Mouse (Mus musculus) retina, postnatal 1 day (tissue): ENCODE results near the gene Rrp1.

Experiments
- DNase-seq: peaks from one replicate; pipeline ENCODE4 v3.0.0-alpha.2; 2012

Rrp1 gene

GRCm38 (mm10) chr10:78412319-78413151 lies at the start of gene Rrp1:
Gene Rrp1, minus strand, starts transcription at chr10:78413043.
- peak; percentile 96 for DNase-seq

GRCm38 (mm10) chr10:78461767-78462166 lies 48.9 kb upstream of the Rrp1 start:
- DNase-seq: peak; percentile 20

- DNase-seq: no peak
Observed at GRCm38 (mm10) chr10:78460463-78460862, 47.6 kb upstream of the Rrp1 start.

GRCm38 (mm10) chr10:78458348-78459111 lies 45.7 kb upstream of the Rrp1 start:
- DNase-seq: peak; percentile 29

DNA sequence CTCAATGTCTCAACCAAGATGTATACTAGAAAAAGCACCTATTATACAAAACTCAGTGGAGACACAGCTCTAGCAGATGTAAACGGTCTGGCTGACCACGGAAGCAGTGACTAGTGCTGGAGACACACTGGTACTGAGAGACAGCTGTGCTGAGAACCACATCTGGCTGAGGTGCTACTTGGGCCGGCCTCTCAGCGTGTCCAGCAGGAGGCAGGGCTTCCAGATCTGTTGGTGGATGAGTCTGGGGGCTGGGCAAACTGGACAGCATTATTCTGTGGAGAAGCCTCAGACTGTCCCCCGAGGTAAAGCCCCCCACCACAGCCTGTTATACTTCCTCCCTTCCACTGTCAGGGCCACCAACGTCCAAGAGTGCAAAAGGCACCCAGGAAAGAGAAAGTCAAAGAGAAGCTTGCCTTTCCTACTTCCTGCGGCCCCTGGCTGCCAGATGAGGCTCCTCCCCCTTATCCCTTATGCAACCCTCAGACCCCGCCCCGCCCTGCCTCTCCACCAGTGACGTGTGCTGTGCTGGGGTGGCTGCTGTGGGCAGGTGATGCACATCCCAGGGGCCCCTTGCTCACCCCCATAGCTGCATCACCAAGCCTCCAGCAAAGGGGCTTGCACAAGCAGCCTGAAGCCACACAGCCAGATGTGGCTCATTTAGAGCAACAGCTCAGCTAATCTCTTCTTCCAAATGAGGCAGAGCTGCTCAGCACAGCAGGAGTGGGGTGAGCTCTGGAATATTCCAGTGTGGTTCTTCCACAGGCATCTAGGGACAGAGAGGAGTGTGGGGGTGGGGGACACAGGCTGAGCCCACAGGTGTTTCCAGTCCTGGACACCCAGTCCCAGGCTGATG lies 44.9 kb upstream of the Rrp1 start:
- DNase-seq: peak; percentile 51

DNA sequence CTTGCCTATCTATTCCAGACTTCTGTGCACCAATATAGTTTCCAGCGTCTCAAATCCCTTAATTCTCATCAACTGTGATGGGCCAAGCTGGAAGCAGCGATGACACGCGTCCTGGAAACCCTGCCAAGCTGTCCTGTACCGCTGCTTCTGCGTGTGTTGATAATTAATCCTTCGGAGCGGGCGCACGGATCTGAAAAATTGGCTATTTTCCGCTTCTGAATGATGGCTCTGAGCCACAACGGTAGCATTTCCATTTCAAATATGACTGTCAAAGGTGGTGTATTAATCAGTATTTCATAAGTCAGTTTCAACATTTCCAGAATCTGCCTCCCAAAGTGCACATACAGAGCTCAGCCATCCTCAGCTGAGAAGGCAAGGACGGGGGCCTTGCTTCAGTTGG lies 43.9 kb upstream of the Rrp1 start:
- no peak for DNase-seq

- DNase-seq: peak; percentile 63
Observed at GRCm38 (mm10) chr10:78452641-78453040, 39.8 kb upstream of the Rrp1 start.

GRCm38 (mm10) chr10:78450761-78451160 lies 37.9 kb upstream of the Rrp1 start:
- DNase-seq: no peak

- DNase-seq: no peak
Observed at GRCm38 (mm10) chr10:78447396-78447795, 34.6 kb upstream of the Rrp1 start.

DNA sequence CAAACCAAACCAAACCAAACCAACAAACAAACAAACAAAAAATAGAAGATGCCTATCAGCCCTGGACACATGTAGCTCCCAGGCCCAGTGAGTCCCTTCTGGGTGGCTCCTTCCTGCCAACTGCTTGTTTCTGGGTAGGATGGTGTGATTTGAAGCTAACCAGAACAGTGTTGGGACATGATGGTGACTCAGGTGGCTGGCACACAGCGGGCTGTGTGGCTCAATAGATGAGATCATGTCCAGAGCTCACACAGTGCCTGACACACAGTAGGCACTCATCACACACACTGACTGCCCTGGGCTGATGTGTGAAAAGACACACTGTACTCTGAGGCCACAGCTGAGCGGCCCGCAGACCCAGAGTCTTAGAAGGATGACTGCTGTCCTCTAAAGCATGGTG lies 33.4 kb upstream of the Rrp1 start:
- DNase-seq: no peak

GRCm38 (mm10) chr10:78442292-78442691 lies 29.4 kb upstream of the Rrp1 start:
- no peak for DNase-seq

DNA sequence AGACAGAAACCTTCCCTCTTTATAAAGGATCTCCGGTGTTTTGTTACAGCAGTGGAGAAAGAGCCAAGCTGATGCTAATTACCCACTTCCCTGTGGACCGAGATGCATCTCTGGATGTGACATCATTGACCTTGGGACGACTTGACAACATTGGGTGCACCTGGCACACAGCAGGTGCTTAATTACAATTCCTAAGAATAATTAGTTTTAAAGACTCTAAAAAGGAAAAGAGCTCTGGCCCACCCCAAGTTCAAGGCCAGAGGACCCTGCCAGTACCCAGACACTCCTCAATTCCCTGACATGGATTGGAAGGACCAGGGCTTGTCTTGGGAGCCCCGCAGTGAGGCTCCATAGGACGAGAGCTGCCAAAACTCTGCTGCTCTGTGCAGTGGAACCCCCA lies 28.8 kb upstream of the Rrp1 start:
- DNase-seq: no peak

GRCm38 (mm10) chr10:78440812-78441211 lies 28.0 kb upstream of the Rrp1 start:
- DNase-seq: peak; percentile 47

DNA sequence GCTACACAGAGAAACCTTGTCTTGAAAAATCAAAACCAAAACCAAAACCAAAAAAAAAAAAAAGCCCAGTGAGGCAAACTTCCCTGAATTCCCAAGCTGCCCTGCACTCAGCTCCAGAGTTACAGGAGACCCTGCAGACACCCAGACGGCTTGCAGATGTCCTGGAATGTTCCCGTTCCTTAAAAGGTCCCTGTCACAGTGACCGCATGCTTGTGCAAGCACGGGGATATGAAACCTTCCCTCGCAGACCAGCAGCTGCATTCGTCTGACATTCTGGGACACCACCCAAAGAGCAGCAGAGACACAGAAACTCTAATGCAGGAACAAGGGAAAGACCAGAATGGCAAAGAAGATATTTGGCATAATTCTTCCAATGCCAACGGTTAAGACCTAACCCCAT lies 27.1 kb upstream of the Rrp1 start:
- DNase-seq: no peak

DNA sequence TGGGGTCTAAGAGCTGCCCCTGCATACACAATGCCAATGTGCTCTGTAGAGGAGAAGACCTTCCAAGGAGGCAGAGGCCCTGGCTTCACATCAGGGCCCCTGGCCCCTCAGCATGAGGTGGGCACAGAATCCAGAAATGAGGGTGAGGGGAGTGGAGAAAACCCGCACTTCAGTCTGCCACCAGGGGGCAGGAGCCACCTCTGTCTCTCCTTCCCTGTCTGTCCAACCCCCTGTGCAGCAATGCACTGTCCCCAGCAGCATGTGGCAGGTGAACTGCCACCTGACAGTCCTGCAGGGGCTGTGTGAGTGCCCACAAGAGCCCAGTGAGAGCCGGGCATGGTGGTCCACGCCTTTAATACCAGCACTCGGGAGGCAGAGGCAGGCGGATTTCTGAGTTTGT lies 26.7 kb upstream of the Rrp1 start:
- peak; percentile 46 for DNase-seq

DNA sequence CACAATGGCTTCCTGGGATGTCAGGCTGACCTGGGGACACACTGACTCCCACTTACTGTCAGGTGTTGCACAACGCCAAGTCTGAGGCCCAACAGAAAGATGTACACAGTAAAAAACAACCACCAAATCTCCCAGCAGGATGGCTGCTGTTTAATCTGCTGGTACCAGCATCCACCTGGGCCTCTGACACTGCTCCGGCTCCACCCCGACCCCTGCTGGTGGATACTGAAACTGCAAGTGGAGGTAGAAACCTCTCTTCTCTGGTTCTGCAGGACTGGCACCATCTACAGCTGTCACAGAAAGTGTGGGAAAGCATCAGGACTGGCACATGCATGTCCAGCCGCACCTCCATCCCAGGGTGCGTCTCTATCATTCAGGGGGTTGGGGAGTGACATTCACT lies 25.3 kb upstream of the Rrp1 start:
- peak; percentile 76 for DNase-seq

DNA sequence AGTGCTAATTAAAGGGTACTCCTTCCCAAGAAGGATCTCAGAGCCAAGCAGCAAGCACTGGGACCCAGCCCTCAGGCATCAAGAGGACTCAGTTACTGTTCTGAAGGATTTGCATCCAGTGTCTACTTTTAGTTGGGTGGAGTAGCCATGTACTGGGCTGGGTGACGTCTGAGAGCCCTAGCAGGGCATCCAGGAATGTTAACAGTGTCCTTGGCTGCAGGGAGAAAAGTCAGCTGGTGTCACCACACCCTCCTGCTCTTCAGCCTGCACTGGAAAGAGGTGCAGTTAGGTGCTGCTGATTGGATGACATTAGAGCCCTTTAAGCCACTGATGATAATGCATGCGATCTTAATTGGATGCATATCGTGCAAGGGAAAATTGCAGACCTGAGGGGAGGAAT lies 20.0 kb upstream of the Rrp1 start:
- DNase-seq: no peak

GRCm38 (mm10) chr10:78429776-78430175 lies 16.9 kb upstream of the Rrp1 start:
- DNase-seq: no peak

DNA sequence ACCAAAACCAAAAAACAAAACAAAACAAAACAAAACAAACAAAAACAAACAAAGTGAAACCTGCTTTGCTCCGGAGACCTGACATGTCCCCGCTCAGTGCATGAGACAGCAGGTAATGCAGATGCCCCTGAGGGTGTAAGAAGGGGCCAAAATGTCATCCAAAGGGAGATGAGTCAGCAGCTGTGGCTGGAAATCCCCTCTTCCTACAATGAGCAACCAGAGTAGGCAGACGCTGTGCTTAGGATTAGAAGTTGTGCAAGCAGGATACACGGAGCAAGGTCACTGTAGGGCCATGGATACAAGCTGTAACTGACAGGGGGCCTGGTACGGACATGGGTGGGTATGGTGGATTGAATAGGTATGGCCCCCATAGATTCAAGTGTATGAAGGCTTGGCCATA lies 16.3 kb upstream of the Rrp1 start:
- DNase-seq: no peak

GRCm38 (mm10) chr10:78428070-78428469 lies 15.2 kb upstream of the Rrp1 start:
- no peak for DNase-seq

DNA sequence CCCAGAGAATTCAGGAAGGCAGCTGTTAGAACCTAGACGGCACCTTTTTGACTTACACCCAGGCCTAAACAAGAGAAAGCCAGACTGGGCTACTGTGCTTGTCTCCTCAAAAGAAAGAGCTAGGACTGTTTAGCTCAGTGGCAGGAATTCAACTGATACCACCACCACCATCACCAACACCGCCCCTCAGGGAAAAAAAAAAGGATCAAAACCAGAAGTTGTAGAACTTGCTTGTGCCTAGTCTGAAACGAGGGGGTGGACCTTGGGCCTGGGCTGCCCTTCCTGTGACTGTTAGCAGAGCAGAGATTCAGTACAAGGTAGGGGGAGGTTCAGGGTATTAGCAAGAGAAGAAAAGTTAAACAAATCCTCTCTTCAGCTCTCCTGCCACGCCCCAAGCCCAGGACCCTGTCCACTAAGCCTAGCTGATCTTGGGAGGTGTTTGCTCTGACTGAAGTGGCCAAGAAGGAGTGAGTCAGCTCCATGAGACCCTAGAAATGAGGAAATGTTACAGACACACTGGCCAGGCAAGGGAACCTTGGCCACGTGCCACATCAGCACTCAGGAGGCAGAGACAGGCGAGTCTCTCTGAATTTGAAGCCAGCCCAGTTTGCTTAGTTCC lies 13.4 kb upstream of the Rrp1 start:
- DNase-seq: no peak

GRCm38 (mm10) chr10:78425181-78426041 lies 12.6 kb upstream of the Rrp1 start, which contains the start of gene Cstb:
Gene Cstb, plus strand, starts transcription at chr10:78425669.
- DNase-seq: peak; percentile 87
